Mouse (Mus musculus) bone marrow, adult 2 months (tissue): ENCODE measurements around the gene Cdh20.

Experiments
- CTCF ChIP-seq: fragments of 200-500 bp; IDR thresholded peaks from 2 replicates; pipeline ENCODE4 v1.5.1; 2011; ENCODE audit warnings: low read length, control low read depth; ENCODE audit not compliant: control insufficient read depth, insufficient read depth
- POLR2A ChIP-seq: fragments of 200-500 bp; IDR thresholded peaks from 2 replicates; pipeline ENCODE4 v1.6.1; 2011; ENCODE audit warnings: low read depth, mild to moderate bottlenecking, control low read depth, low read length, borderline replicate concordance; ENCODE audit not compliant: control insufficient read depth

- TF ChIP-seq CTCF = no peak
- TF ChIP-seq POLR2A = no peak
Observed at GRCm38 (mm10) chr1:104961670-104962069, 193.3 kb downstream of the Cdh20 start.
